7 mouse cellular contexts compared by ENCODE assay signal in genomic region chr9:56924651-56925027, GRCm38 (mm10). TPM values are rescaled to one million over a fixed set of nuclear protein-coding genes. Genes with fewer than 3 reads are reported as not detected.
DNase-seq lines count a peak whose midpoint lies in the region; ATAC-seq and TF ChIP-seq lines count a peak whose summit lies in the region.

No protein-coding gene starts in this region.

- no peak for DNase-seq in forebrain, embryonic 10.5 days (ENCODE audit: extremely low spot score, low spot score)
- DNase-seq in heart, postnatal 0 days (ENCODE audit: low spot score), result peak; percentile 93
- peak; percentile 91 to 92 for DNase-seq in kidney, postnatal 25 days
- peak; percentile 80 for DNase-seq in liver, postnatal 0 days
- DNase-seq in urinary bladder, postnatal 4 days (ENCODE audit: low spot score in 2 of 2), result peak; percentile 76 to 82

- WGBS in forebrain, embryonic 10.5 days, result 59% methylated on average over 7 of the region's 7 CpGs
- 1% methylated on average over 7 of the region's 7 CpGs for WGBS in heart, postnatal 0 days
- 21% methylated on average over 7 of the region's 7 CpGs for WGBS in liver, postnatal 0 days (ENCODE audit: insufficient replicate concordance)
- WGBS in neural tube, embryonic 15.5 days, result 18% methylated on average over 7 of the region's 7 CpGs

- TF ChIP-seq POLR2A in bone marrow macrophage, adult 2 months (IDR thresholded peaks at IDR 0.05; ENCODE audit: borderline replicate concordance, low read depth, low read length), result no peak

- H3K4me2 ChIP-seq in heart, postnatal 0 days (ENCODE audit: low read depth, low read length), result peak overlapping the region; percentile 92
- H3K4me2 ChIP-seq in liver, postnatal 0 days (ENCODE audit: low read depth, low read length), result peak overlapping the region; percentile 83
- H3K4me2 ChIP-seq in neural tube, embryonic 15.5 days, result peak overlapping the region; percentile 98

- H3K27me3 ChIP-seq in forebrain, embryonic 10.5 days (ENCODE audit: poor library complexity, severe bottlenecking), result peaks cover 7% of the 10 kb centered on the region
- H3K27me3 ChIP-seq in heart, postnatal 0 days (ENCODE audit: control insufficient read depth, insufficient read depth, low read length), result no peaks in the 10 kb centered on the region
- no peaks in the 10 kb centered on the region for H3K27me3 ChIP-seq in liver, postnatal 0 days (ENCODE audit: insufficient read depth, low read length)
- H3K27me3 ChIP-seq in neural tube, embryonic 15.5 days (replicated peaks), result peaks cover 7% of the 10 kb centered on the region; the same call in 1 of the 2 replicates

- peaks cover 66% of the 10 kb centered on the region for H3K36me3 ChIP-seq in forebrain, embryonic 10.5 days (replicated peaks)
- H3K36me3 ChIP-seq in heart, postnatal 0 days (replicated peaks; ENCODE audit: control insufficient read depth, insufficient read depth, low read length), result peaks cover 22% of the 10 kb centered on the region; the same call in 1 of the 2 replicates
- H3K36me3 ChIP-seq in liver, postnatal 0 days (replicated peaks; ENCODE audit: insufficient read depth, low read length), result 0 out of 2 replicates have a peak, but pooled peaks cover 2% of the 10 kb centered on the region
- H3K36me3 ChIP-seq in neural tube, embryonic 15.5 days, result no peaks in the 10 kb centered on the region

- peaks cover 8% of the 10 kb centered on the region; the same call in 1 of the 2 replicates for H3K9me3 ChIP-seq in forebrain, embryonic 10.5 days
- no peaks in the 10 kb centered on the region for H3K9me3 ChIP-seq in heart, postnatal 0 days (replicated peaks; ENCODE audit: control insufficient read depth, low read length)
- H3K9me3 ChIP-seq in liver, postnatal 0 days (ENCODE audit: low read length), result peaks cover 4% of the 10 kb centered on the region; the same call in 1 of the 2 replicates
- H3K9me3 ChIP-seq in neural tube, embryonic 15.5 days (replicated peaks), result no peaks in the 10 kb centered on the region

- ATAC-seq in heart, postnatal 0 days (ENCODE audit: insufficient read depth, low read depth), result peak; percentile 82
- ATAC-seq in liver, postnatal 0 days, result peak; percentile 73
- ATAC-seq in neural tube, embryonic 15.5 days (ENCODE audit: low FRiP score), result peak; percentile 33; the same call in 1 of the 2 replicates

- peaks cover 38% of the 10 kb centered on the region for H3K4me1 ChIP-seq in bone marrow macrophage, adult 2 months (ENCODE audit: control insufficient read depth, insufficient read depth, low read length)
- peaks cover 56% of the 10 kb centered on the region for H3K4me1 ChIP-seq in forebrain, embryonic 10.5 days
- H3K4me1 ChIP-seq in heart, postnatal 0 days (ENCODE audit: control insufficient read depth, insufficient read depth), result peaks cover 47% of the 10 kb centered on the region
- peaks cover 31% of the 10 kb centered on the region for H3K4me1 ChIP-seq in liver, postnatal 0 days (ENCODE audit: insufficient read depth)
- H3K4me1 ChIP-seq in neural tube, embryonic 15.5 days, result peaks cover 49% of the 10 kb centered on the region

- H3K4me3 ChIP-seq in bone marrow macrophage, adult 2 months (ENCODE audit: insufficient read depth, low read length), result peak overlapping the region; percentile 22
- H3K4me3 ChIP-seq in forebrain, embryonic 10.5 days, result peak overlapping the region; percentile 37
- peak overlapping the region; percentile 41 for H3K4me3 ChIP-seq in heart, postnatal 0 days (ENCODE audit: low read depth, low read length)
- peak overlapping the region; percentile 28 for H3K4me3 ChIP-seq in liver, postnatal 0 days (ENCODE audit: low read depth, low read length)
- H3K4me3 ChIP-seq in neural tube, embryonic 15.5 days (replicated peaks), result peak overlapping the region; percentile 17; the same call in 1 of the 2 replicates

- H3K27ac ChIP-seq in bone marrow macrophage, adult 2 months (ENCODE audit: insufficient read depth, low read depth, low read length), result peak overlapping the region; percentile 60
- peak overlapping the region; percentile 31; the same call in 1 of the 2 replicates for H3K27ac ChIP-seq in forebrain, embryonic 10.5 days
- H3K27ac ChIP-seq in heart, postnatal 0 days (ENCODE audit: low read depth), result peak overlapping the region; percentile 83
- peak overlapping the region; percentile 81 for H3K27ac ChIP-seq in liver, postnatal 0 days (ENCODE audit: low read depth)
- H3K27ac ChIP-seq in neural tube, embryonic 15.5 days (replicated peaks), result no peak overlapping the region

- H3K9ac ChIP-seq in heart, postnatal 0 days (replicated peaks; ENCODE audit: low read depth, low read length), result peak overlapping the region; percentile 53
- H3K9ac ChIP-seq in liver, postnatal 0 days (replicated peaks), result peak overlapping the region; percentile 62
- H3K9ac ChIP-seq in neural tube, embryonic 15.5 days (replicated peaks), result no peak overlapping the region

- TF ChIP-seq CTCF in bone marrow macrophage, adult 2 months (IDR thresholded peaks at IDR 0.05; ENCODE audit: low read depth, low read length), result no peak
- TF ChIP-seq CTCF in heart, postnatal 0 days (IDR thresholded peaks at IDR 0.05; ENCODE audit: low read depth), result no peak; the same call in 1 of the 2 replicates
- TF ChIP-seq CTCF in liver, postnatal 0 days (IDR thresholded peaks at IDR 0.05; ENCODE audit: low read depth), result no peak

- peak; percentile 96 for TF ChIP-seq EP300 in heart, postnatal 0 days (IDR thresholded peaks at IDR 0.05; ENCODE audit: low read depth)
- TF ChIP-seq EP300 in liver, postnatal 0 days (IDR thresholded peaks at IDR 0.05; ENCODE audit: low read depth), result peak; percentile 68

RNA-seq across cellular contexts. Expression of gene Snx33, which starts 3.5 kb away (rescaled TPM):
- 10.8 and 12.5 TPM in 2 replicates for polyA plus RNA-seq in bone marrow macrophage, adult 2 months (2012; ENCODE audit: insufficient read depth, insufficient read length, missing spikeins)
- polyA plus RNA-seq in forebrain, embryonic 10.5 days (2016; fragmentation: Nextera tagmentation; extraction: Ambion mirVana), result 8.6 and 9.9 TPM in 2 replicates
- total RNA-seq in heart, postnatal 0 days (2014; rRNA removed; ENCODE audit: low replicate concordance), result 11.4 and 13.5 TPM in 2 replicates
- 4.4 and 5.2 TPM in 2 replicates for polyA plus RNA-seq in heart, postnatal 0 days (2015; fragmentation: Nextera tagmentation; extraction: Ambion mirVana)
- 1.6 and 1.8 TPM in 2 replicates for polyA plus RNA-seq in liver, postnatal 0 days (2015; fragmentation: Nextera tagmentation; extraction: Ambion mirVana)
- polyA plus RNA-seq in neural tube, embryonic 15.5 days (2015; fragmentation: Nextera tagmentation; extraction: Ambion mirVana), result 2.2 and 3.2 TPM in 2 replicates

RNA-seq across cellular contexts. Expression of gene Imp3, which starts 12.6 kb away (rescaled TPM):
- 62.4 and 64.1 TPM in 2 replicates for polyA plus RNA-seq in bone marrow macrophage, adult 2 months (2012; ENCODE audit: insufficient read depth, insufficient read length, missing spikeins)
- polyA plus RNA-seq in forebrain, embryonic 10.5 days (2016; fragmentation: Nextera tagmentation; extraction: Ambion mirVana), result 62.6 and 72.1 TPM in 2 replicates
- 178 and 179 TPM in 2 replicates for total RNA-seq in heart, postnatal 0 days (2014; rRNA removed; ENCODE audit: low replicate concordance)
- 58.1 and 63.1 TPM in 2 replicates for polyA plus RNA-seq in heart, postnatal 0 days (2015; fragmentation: Nextera tagmentation; extraction: Ambion mirVana)
- 57.6 and 57.8 TPM in 2 replicates for polyA plus RNA-seq in liver, postnatal 0 days (2015; fragmentation: Nextera tagmentation; extraction: Ambion mirVana)
- 73.7 and 77.5 TPM in 2 replicates for polyA plus RNA-seq in neural tube, embryonic 15.5 days (2015; fragmentation: Nextera tagmentation; extraction: Ambion mirVana)

RNA-seq across cellular contexts. Expression of gene Snupn, which starts 26.0 kb away (rescaled TPM):
- polyA plus RNA-seq in bone marrow macrophage, adult 2 months (2012; ENCODE audit: insufficient read depth, insufficient read length, missing spikeins), result 5.2 and 8.1 TPM in 2 replicates
- polyA plus RNA-seq in forebrain, embryonic 10.5 days (2016; fragmentation: Nextera tagmentation; extraction: Ambion mirVana), result 28.9 and 29.3 TPM in 2 replicates
- 2.8 and 9.6 TPM in 2 replicates for total RNA-seq in heart, postnatal 0 days (2014; rRNA removed; ENCODE audit: low replicate concordance)
- polyA plus RNA-seq in heart, postnatal 0 days (2015; fragmentation: Nextera tagmentation; extraction: Ambion mirVana), result 14.9 and 15.8 TPM in 2 replicates
- 7.7 and 8.2 TPM in 2 replicates for polyA plus RNA-seq in liver, postnatal 0 days (2015; fragmentation: Nextera tagmentation; extraction: Ambion mirVana)
- 28.3 and 29.6 TPM in 2 replicates for polyA plus RNA-seq in neural tube, embryonic 15.5 days (2015; fragmentation: Nextera tagmentation; extraction: Ambion mirVana)

RNA-seq across cellular contexts. Expression of gene Cspg4, which starts 59.8 kb away (rescaled TPM):
- 0.32 and 0.67 TPM in 2 replicates for polyA plus RNA-seq in bone marrow macrophage, adult 2 months (2012; ENCODE audit: insufficient read depth, insufficient read length, missing spikeins)
- polyA plus RNA-seq in forebrain, embryonic 10.5 days (2016; fragmentation: Nextera tagmentation; extraction: Ambion mirVana), result 0.88 and 1.1 TPM in 2 replicates
- total RNA-seq in heart, postnatal 0 days (2014; rRNA removed; ENCODE audit: low replicate concordance), result 62.4 and 93.5 TPM in 2 replicates
- polyA plus RNA-seq in heart, postnatal 0 days (2015; fragmentation: Nextera tagmentation; extraction: Ambion mirVana), result 14.4 and 17.4 TPM in 2 replicates
- polyA plus RNA-seq in liver, postnatal 0 days (2015; fragmentation: Nextera tagmentation; extraction: Ambion mirVana), result 0.13 and 0.20 TPM in 2 replicates
- polyA plus RNA-seq in neural tube, embryonic 15.5 days (2015; fragmentation: Nextera tagmentation; extraction: Ambion mirVana), result 10.5 and 13.1 TPM in 2 replicates
